ENCODE assay signal across 9 mouse cellular contexts in the genomic region with DNA sequence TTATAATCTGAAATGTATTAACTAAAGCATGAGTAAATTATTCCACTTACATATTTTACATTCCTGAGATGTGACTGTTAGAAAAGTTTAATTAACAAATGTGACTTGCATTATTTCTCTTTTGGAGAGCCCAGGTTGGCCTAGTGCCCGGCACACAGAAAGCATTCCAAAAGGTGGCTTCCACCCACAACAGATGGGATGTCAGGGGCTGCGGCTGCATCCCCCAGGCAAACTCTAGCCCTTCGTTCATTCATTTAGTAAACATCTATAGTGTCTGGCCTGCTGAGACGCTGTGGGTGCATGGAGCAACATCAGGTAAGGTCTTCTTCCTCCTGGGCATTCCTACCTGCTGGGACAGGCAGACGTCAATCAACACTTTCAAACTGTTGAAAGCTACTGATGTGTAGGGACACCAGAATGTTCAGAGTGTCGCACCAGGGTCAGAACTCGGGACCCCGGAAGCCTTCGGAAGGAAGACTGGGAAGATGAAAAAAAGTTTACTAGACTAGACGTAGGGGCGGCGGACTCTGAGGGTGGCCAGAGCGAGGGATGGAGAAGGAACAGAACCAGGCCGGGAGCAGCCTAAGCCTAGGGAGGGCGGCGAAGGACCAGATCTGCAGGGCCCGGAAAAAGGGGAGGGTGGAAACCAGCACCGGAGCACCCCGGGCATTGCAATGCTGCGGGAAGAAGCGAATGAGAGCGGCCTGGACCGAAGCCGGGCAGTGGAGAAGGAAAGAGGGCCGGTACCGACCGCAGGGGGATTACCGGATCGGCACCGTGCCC. TPM values are rescaled to one million over a fixed set of nuclear protein-coding genes. Genes with fewer than 3 reads are reported as not detected.
DNase-seq lines count a peak whose midpoint lies in the region; ATAC-seq lines count a peak whose summit lies in the region.
"Had no signal": no experiment of that assay in that cellular context is flagged by ENCODE, and none has a peak within 500 bp of the region (broad histone marks: within the 10 kb centered on the region; RNA-seq: fewer than 3 reads in every experiment).

No protein-coding gene starts in this region.

- 0 out of 2 replicates have a peak, but pooled peaks cover 7% of the 10 kb centered on the region for H3K27me3 ChIP-seq in heart, embryonic 10.5 days (ENCODE audit: insufficient read depth, poor library complexity, severe bottlenecking)
- H3K27me3 ChIP-seq in forebrain, embryonic 12.5 days, result peaks cover 19% of the 10 kb centered on the region
- H3K27me3 ChIP-seq in neural tube, embryonic 12.5 days (replicated peaks), result 0 out of 2 replicates have a peak, but pooled peaks cover 3% of the 10 kb centered on the region

- DNase-seq in heart, embryonic 10.5 days (ENCODE audit: low spot score), result no peak
- DNase-seq in heart, adult 18-20 months, result no peak
- DNase-seq in Muller cell, postnatal 12 days (ENCODE audit: inconsistent ontology term), result peak; percentile 95
- DNase-seq in liver, result peak; percentile 22
- no peak for DNase-seq in ovary, postnatal 10 days (ENCODE audit: low spot score)
- no peak for DNase-seq in spleen, postnatal 10 days (ENCODE audit: low spot score in 2 of 2)

- H3K9me3 ChIP-seq in heart, embryonic 10.5 days, result no peaks in the 10 kb centered on the region
- no peaks in the 10 kb centered on the region for H3K9me3 ChIP-seq in forebrain, embryonic 12.5 days
- H3K9me3 ChIP-seq in neural tube, embryonic 12.5 days, result no peaks in the 10 kb centered on the region

- peak overlapping the region; percentile 92 for H3K4me3 ChIP-seq in heart, embryonic 10.5 days
- peak overlapping the region; percentile 93 for H3K4me3 ChIP-seq in forebrain, embryonic 12.5 days (replicated peaks)
- H3K4me3 ChIP-seq in neural tube, embryonic 12.5 days, result peak overlapping the region; percentile 85

- H3K9ac ChIP-seq in forebrain, embryonic 12.5 days, result peak overlapping the region; percentile 89
- peak overlapping the region; percentile 91 for H3K9ac ChIP-seq in neural tube, embryonic 12.5 days

- ATAC-seq in forebrain, embryonic 12.5 days (ENCODE audit: low FRiP score), result peak; percentile 36; the same call in 1 of the 2 replicates
- ATAC-seq in neural tube, embryonic 12.5 days (ENCODE audit: low FRiP score, low read depth), result peak; percentile 31

- H3K36me3 ChIP-seq in heart, embryonic 10.5 days, result peaks cover 7% of the 10 kb centered on the region
- H3K36me3 ChIP-seq in forebrain, embryonic 12.5 days (replicated peaks), result no peaks in the 10 kb centered on the region; the same call in 1 of the 2 replicates
- no peaks in the 10 kb centered on the region for H3K36me3 ChIP-seq in neural tube, embryonic 12.5 days

- WGBS in heart, embryonic 10.5 days, result under 1% methylated on average over 30 of the region's 30 CpGs
- under 1% methylated on average over 25 of the region's 30 CpGs for WGBS in forebrain, embryonic 12.5 days
- WGBS in neural tube, embryonic 12.5 days, result 1% methylated on average over 30 of the region's 30 CpGs

- peak overlapping the region; percentile 77 for H3K4me2 ChIP-seq in forebrain, embryonic 12.5 days
- peak overlapping the region; percentile 83 for H3K4me2 ChIP-seq in neural tube, embryonic 12.5 days (replicated peaks)

- peak overlapping the region; percentile 89 for H3K27ac ChIP-seq in heart, embryonic 10.5 days
- H3K27ac ChIP-seq in forebrain, embryonic 12.5 days, result peak overlapping the region; percentile 89
- H3K27ac ChIP-seq in neural tube, embryonic 12.5 days, result no peak overlapping the region

- peaks cover 69% of the 10 kb centered on the region for H3K4me1 ChIP-seq in heart, embryonic 10.5 days
- H3K4me1 ChIP-seq in forebrain, embryonic 12.5 days, result peaks cover 63% of the 10 kb centered on the region
- H3K4me1 ChIP-seq in neural tube, embryonic 12.5 days, result peaks cover 54% of the 10 kb centered on the region

RNA-seq across cellular contexts. Expression of a gene that starts 0.6 kb away (rescaled TPM):
- 56.5 and 61.3 TPM in 2 replicates for polyA plus RNA-seq in heart, embryonic 10.5 days (2016; fragmentation: Nextera tagmentation; extraction: Ambion mirVana)
- 10 to 100 TPM; 14.8 to 21.1 TPM for total RNA-seq in heart, adult 18-20 months (2021)
- polyA plus RNA-seq in forebrain, embryonic 12.5 days (2016; fragmentation: Nextera tagmentation; extraction: Ambion mirVana), result 94.6 and 99.7 TPM in 2 replicates
- 84.4 and 87.0 TPM in 2 replicates for polyA plus RNA-seq in neural tube, embryonic 12.5 days (2016; fragmentation: Nextera tagmentation; extraction: Ambion mirVana)

RNA-seq across cellular contexts. Expression of a gene that starts 38.0 kb away (rescaled TPM):
- 57.3 and 61.9 TPM in 2 replicates for polyA plus RNA-seq in heart, embryonic 10.5 days (2016; fragmentation: Nextera tagmentation; extraction: Ambion mirVana)
- total RNA-seq in heart, adult 18-20 months (2021), result 10 to 100 TPM; 16.3 to 18.0 TPM
- 57.9 and 62.4 TPM in 2 replicates for polyA plus RNA-seq in forebrain, embryonic 12.5 days (2016; fragmentation: Nextera tagmentation; extraction: Ambion mirVana)
- 52.9 and 59.9 TPM in 2 replicates for polyA plus RNA-seq in neural tube, embryonic 12.5 days (2016; fragmentation: Nextera tagmentation; extraction: Ambion mirVana)

RNA-seq across cellular contexts. Expression of a gene that starts 42.8 kb away (rescaled TPM):
- 0.23 and 0.60 TPM in 2 replicates for polyA plus RNA-seq in heart, embryonic 10.5 days (2016; fragmentation: Nextera tagmentation; extraction: Ambion mirVana)
- total RNA-seq in heart, adult 18-20 months (2021), result not detected
- polyA plus RNA-seq in forebrain, embryonic 12.5 days (2016; fragmentation: Nextera tagmentation; extraction: Ambion mirVana), result 6.8 and 6.9 TPM in 2 replicates
- polyA plus RNA-seq in neural tube, embryonic 12.5 days (2016; fragmentation: Nextera tagmentation; extraction: Ambion mirVana), result 5.4 and 6.3 TPM in 2 replicates
- polyA plus RNA-seq: Patski had no signal

Comparison
In these comparisons a context has a peak if more than half of its experiments do, and no peak if none do; other contexts are left out.
1. DNase-seq: peak in Muller cell, postnatal 12 days (single experiment) and liver (single experiment); none in heart, embryonic 10.5 days (single experiment), heart, adult 18-20 months (0 of 2), ovary, postnatal 10 days (single experiment) and spleen, postnatal 10 days (0 of 2).
2. Peak in every context shown above with its lines, with median percentiles within 50 percentile points of each other: H3K4me3 ChIP-seq.